Mouse (Mus musculus) heart, postnatal 25 days (tissue): Measurements from ENCODE around the gene Eomes. TPM values are rescaled to one million over a fixed set of nuclear protein-coding genes. Genes with fewer than 3 reads are reported as not detected.

ENCODE experiments used
- DNase-seq: peaks from one replicate; pipeline ENCODE4 v3.0.0; 2022; ENCODE audit warnings: low spot score
- intact Hi-C: fragments of 180-260 bp; cut with DNase I; formaldehyde crosslinking; loops from one replicate; pipeline ENCODE4 v1.15.1; 2025
- total RNA-seq, 2 experiments: library from RNA; stranded (reverse); gene quantifications; 2 replicates each; pipeline ENCODE4 v1.2.3; 2021

Gene Eomes
- total RNA-seq, 2 experiments from 2014 or later = not detected

- intact Hi-C loops = no loop called here
- no peak for DNase-seq
Observed at GRCm38 (mm10) chr9:118510941-118511690, 33.1 kb downstream of the Eomes start.

GRCm38 (mm10) chr9:118512681-118513233 is 34.7 kb downstream of the Eomes start:
- intact Hi-C loops = no loop called here
- no peak for DNase-seq

GRCm38 (mm10) chr9:118515476-118515875 is 37.5 kb downstream of the Eomes start:
- intact Hi-C loops = no loop called here
- no peak for DNase-seq

- no peak for DNase-seq
- intact Hi-C loops = no loop called here
Observed at GRCm38 (mm10) chr9:118516162-118516561, 38.1 kb downstream of the Eomes start.

- DNase-seq = no peak
- intact Hi-C loops = no loop called here
Observed at GRCm38 (mm10) chr9:118517619-118518018, 39.6 kb downstream of the Eomes start.

- intact Hi-C loops = no loop called here
- DNase-seq = no peak
Observed at GRCm38 (mm10) chr9:118519101-118519500, 41.1 kb downstream of the Eomes start.

- intact Hi-C loops = no loop called here
Observed at GRCm38 (mm10) chr9:118520011-118520410, 42.0 kb downstream of the Eomes start.

GRCm38 (mm10) chr9:118520858-118521257 is 42.8 kb downstream of the Eomes start:
- DNase-seq = no peak
- intact Hi-C loops = no loop called here

More at GRCm38 (mm10) chr9:118520011-118520410, 42.0 kb downstream of the Eomes start:
- no peak for DNase-seq

- intact Hi-C loops = no loop called here
- DNase-seq = no peak
Observed at GRCm38 (mm10) chr9:118521659-118522058, 43.6 kb downstream of the Eomes start.

- DNase-seq = no peak
- intact Hi-C loops = no loop called here
Observed at GRCm38 (mm10) chr9:118523738-118524137, 45.7 kb downstream of the Eomes start.

GRCm38 (mm10) chr9:118527056-118527455 is 49.0 kb downstream of the Eomes start:
- intact Hi-C loops = no loop called here
- DNase-seq = no peak

- no peak for DNase-seq
- intact Hi-C loops = no loop called here
Observed at GRCm38 (mm10) chr9:118529783-118530182, 51.8 kb downstream of the Eomes start.

- intact Hi-C loops = no loop called here
- DNase-seq = no peak
Observed at GRCm38 (mm10) chr9:118530679-118531078, 52.7 kb downstream of the Eomes start.

GRCm38 (mm10) chr9:118532516-118533205 is 54.6 kb downstream of the Eomes start:
- DNase-seq = no peak
- intact Hi-C loops = no loop called here

Other genes starting within 250 kb of the Eomes start
- gene Golga4, start 28.1 kb downstream of the Eomes start, total RNA-seq = 100 to 1,000 TPM; 257 to 283 TPM
- gene Itga9, start 128.5 kb downstream of the Eomes start, total RNA-seq = 10 to 100 TPM; 65.5 to 72.7 TPM